Mouse (Mus musculus) natural killer cell, adult 2 months (primary cell): Measurements from ENCODE around the gene Cul7.

Source experiments
- DNase-seq, 2 experiments: peaks; one replicate each; pipeline ENCODE4 v3.0.0; 2022; ENCODE audit warnings: low spot score in 2 of 2

The Cul7 gene

GRCm38 (mm10) chr17:46673850-46674529 lies 23.9 kb downstream of the Cul7 start, which contains the start of gene Rrp36:
Gene Rrp36 (minus strand): TSS chr17:46674352.
- DNase-seq: peak; percentile 85 to 86

DNA sequence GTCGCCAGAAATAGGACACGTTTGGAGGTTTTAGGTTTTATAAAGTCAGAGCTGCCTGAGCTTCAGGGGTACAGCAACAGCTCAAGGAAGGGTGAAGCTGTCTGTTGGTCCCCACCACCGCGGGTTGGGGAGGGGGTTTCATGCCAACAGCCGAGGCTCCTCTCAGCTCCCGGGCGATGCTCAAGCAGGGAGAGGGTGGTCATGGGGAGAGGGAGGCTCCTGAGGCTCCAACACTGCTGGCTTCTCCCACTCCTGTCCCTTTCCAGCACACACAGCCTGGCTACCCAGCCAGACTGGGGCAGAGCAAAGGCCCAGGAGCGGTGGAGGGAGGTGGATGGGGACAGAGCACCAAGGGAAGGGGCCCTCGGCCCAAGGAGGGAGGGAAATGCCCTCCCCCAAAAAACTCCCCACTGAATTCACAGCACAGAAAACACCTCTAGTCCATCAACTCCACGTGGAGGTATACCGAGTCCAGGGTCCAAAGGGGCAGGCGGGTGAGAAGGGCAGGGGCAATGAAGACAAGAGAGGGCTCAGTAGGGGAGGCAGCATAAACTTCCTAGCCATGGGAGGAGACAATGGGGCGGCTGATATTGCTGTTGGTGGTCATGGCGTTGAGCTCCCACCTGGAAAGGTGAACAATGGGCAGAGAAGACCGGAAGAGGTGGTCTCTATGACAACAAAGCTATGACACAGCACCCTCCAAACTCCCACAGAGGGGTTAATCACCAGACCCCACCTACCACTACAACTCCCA lies 24.6 kb downstream of the Cul7 start:
- DNase-seq: no peak

DNA sequence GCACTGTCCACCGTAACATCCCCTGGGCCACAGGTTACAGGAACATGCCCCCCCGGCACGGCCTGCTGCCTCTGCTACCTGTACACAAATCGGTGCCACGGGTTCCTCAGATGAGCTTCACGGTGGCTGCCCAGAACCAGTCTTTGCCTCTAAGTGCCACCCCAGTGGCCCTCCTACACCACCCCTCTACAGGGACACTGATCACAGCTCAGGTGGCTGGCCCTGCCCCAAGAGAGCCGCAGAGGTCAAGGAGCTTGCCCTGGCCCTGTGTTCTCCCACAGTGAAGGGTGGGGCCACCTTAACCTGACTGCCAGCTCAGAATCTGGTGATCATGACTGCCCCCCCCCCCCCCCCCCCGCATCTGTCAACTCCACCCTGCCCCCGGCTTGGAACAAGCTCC lies 28.3 kb downstream of the Cul7 start, which contains the start of gene Mea1:
Gene Mea1 (plus strand): TSS at position 378 of the 400 bp plus-strand sequence.
- no peak for DNase-seq

GRCm38 (mm10) chr17:46678911-46679310 lies 28.8 kb downstream of the Cul7 start:
- no peak for DNase-seq

GRCm38 (mm10) chr17:46679843-46680759 lies 30.0 kb downstream of the Cul7 start:
- DNase-seq: peak; percentile 18 to 28

DNA sequence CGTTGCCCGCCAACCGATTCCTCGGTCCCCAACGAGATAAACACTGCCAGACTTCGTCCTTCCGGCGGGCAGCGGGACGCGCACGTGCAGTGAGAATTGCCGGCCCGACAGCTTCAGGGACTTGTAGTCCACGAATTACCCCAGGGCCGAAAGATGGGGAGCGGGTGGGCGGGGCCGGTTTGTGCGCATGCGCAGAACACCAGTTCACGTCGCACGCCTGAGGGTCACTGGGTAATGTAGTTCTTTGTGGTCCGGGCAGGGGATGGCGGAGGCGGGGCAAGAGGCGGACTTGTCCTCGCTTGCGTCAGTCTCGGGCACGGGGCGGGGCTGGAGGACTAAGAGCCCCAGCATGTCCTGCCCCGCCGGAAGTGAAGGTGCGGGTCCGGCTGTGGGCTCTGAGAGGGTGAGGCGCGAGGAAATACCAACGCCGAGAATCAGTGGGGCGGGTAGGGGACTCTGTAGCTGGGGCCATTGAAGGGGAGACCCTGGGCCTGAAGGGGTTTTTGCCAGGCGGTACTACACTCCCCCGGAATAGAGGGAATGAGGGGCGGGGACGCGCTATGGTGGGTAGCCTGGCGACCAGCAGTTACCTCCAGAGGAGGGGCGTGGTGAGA lies 30.7 kb downstream of the Cul7 start, which contains the start of gene Klhdc3:
Gene Klhdc3 (minus strand): TSS at position 155 of the 614 bp plus-strand sequence.
- peak; percentile 96 to 97 for DNase-seq

DNA sequence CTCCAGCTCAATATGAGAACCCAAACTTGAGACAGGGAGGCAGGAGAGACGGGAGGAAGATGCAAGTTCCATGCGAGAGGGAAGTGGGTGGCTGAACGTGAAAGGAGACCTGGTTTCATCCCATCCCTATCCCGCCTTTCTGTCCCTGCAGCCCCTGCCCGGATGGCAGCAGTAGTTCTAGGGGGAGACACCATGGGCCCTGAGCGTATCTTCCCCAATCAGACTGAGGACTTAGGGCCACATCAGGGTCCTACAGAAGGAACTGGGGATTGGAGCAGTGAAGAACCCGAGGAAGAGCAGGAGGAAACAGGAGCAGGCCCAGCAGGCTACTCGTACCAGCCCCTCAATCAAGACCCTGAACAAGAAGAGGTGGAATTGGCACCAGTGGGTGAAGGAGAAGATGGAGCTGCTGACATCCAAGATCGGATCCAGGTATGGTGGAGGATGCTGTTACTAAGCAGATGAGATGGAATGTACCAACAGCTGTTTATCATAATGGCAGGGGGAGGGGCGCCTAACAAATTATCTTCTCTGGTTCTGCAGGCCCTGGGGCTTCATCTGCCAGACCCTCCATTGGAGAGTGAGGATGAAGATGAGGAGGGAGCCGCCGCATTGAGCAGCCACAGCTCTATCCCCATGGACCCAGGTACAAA lies 31.5 kb downstream of the Cul7 start:
- DNase-seq: no peak

DNA sequence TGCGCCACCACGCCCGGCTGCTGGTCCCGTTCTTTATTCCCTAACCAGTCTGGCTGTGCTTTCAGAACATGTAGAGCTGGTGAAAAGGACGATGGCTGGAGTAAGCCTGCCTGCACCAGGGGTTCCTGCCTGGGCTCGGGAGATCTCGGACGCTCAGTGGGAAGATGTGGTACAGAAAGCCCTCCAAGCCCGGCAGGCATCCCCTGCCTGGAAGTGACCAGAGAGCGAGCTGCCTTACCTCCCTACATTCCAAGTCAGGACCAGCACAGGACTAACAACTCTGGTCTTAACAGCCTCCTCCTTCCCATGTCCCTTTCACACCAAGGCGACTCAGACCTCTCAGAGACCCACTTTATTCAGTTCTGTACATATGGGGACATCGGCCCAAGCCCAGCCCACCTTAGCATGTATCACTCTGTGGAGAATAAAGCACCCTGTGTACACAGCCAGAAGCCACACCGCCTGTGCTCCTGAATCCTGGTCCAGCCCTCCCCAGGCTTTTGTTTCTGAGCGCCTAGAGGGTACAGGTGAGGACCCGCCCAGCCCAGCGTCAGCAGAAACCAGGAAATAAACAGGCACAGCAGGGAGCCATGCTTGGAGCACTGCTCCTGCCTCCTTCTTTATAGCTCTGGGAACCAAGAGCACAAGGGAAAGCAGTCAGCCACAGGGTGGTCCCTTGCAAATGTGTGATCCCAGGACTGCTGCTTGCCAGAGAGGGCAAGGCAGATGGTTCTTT lies 32.7 kb downstream of the Cul7 start:
- no peak for DNase-seq

- no peak for DNase-seq
Observed at GRCm38 (mm10) chr17:46685913-46686312, 35.8 kb downstream of the Cul7 start.

- no peak for DNase-seq
Observed at GRCm38 (mm10) chr17:46690665-46691064, 40.5 kb downstream of the Cul7 start.

GRCm38 (mm10) chr17:46691390-46691789 lies 41.3 kb downstream of the Cul7 start:
- DNase-seq: no peak

GRCm38 (mm10) chr17:46694517-46695063 lies 44.5 kb downstream of the Cul7 start:
- DNase-seq: no peak

- no peak for DNase-seq
Observed at GRCm38 (mm10) chr17:46698515-46698914, 48.4 kb downstream of the Cul7 start.

- no peak for DNase-seq
Observed at GRCm38 (mm10) chr17:46699245-46699644, 49.1 kb downstream of the Cul7 start.

GRCm38 (mm10) chr17:46699912-46700311 lies 49.8 kb downstream of the Cul7 start:
- DNase-seq: no peak

- DNase-seq: no peak
Observed at GRCm38 (mm10) chr17:46701489-46701888, 51.4 kb downstream of the Cul7 start.

- no peak for DNase-seq
Observed at GRCm38 (mm10) chr17:46702100-46702499, 52.0 kb downstream of the Cul7 start.

DNA sequence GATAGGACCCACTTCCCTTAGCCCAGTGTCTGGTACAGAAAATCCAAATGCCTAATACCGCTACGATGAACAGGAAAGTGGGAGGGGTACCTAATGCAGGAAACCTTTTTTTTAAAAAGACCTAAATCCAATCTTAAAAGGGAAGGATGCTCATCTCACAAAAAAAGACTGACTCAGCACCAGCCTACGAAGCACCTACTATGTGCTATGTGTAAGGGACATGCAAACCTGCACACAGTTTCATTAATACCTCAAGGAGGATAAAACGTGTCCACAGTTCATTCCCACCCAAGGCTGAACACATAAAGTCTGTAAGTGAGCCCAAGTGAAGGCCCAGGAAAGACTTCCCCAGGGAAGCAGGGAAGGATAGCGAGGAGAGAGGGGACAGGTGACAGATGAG lies 52.4 kb downstream of the Cul7 start:
- DNase-seq: no peak

DNA sequence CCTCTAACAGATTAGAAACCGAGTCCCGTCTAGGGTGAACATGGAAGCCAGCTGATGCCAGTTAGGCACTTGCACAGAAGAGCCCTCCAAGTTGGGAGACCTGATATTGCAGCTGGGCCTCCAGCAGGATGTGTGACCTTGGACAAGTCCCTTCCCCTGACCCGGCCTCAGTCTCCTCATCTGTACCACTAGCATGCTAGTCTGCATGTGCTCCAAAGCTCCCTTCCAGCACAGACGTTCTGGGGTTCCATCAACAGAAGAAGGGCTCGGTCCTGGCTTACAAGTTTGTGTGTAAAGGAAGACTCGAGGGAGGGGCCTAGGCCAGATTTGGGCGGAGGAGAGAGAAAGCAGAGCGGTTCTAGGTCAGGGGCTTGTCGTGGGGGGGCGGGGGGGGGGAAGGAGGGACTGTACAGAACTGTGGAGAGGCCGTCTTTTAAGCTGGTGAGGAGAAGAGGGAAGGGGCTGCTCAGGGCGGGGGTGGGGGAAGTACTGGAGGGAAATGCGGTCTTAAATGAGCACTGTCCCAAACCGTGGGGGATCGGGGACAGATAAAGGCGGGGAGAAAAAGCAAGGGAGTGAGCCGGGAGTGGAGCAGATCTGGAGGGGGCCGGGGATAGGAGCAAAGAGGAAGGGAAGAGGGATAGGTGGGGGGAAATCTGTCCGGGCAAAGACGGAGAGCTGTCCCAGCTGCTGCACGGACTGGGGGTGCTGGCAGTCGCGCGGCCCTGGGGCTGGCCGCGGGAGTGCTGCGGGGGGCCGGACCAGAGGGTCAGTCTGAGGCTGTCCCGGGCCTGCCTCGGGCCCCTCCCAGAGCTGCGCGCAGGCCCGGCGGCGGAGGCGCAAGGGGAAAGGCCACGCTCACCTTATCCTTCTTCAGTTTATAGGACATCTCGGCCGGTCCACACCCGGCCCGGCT lies 54.1 kb downstream of the Cul7 start:
- DNase-seq: no peak
